Mouse (Mus musculus) midbrain, embryonic 11.5 days (tissue): ENCODE results near the gene Sucla2. TPM values are rescaled to one million over a fixed set of nuclear protein-coding genes. Genes with fewer than 3 reads are reported as not detected.
"Not testable (repeated sequence)": the region's sequence is repeated elsewhere in the genome, so short reads cannot be mapped to it uniquely, and the experiment has no call there.

Experiments used
- ATAC-seq: fragments of 200-750 bp; cut with Nextera tagmentation; 2 replicates; pipeline ENCODE4 v1.8.0; 2017; ENCODE audit warnings: moderate TSS enrichment, moderate library complexity; ENCODE audit not compliant: low FRiP score
- DNase-seq: peaks from one replicate; pipeline ENCODE4 v3.0.0; 2015; ENCODE audit warnings: low spot score; ENCODE audit errors: missing footprints
- H3K27ac ChIP-seq: fragments of 300-500 bp; sonication (generic); 2 replicates; pipeline ENCODE4 v1.5.1; 2014; ENCODE audit warnings: low read depth, low read length
- H3K27me3 ChIP-seq: fragments of 300-500 bp; sonication (generic); 2 replicates; pipeline ENCODE4 v1.6.1; 2014; ENCODE audit warnings: mild to moderate bottlenecking, low read length, moderate library complexity, mixed read lengths; ENCODE audit not compliant: control insufficient read depth, insufficient read depth
- H3K36me3 ChIP-seq: fragments of 300-500 bp; sonication (generic); 2 replicates; pipeline ENCODE4 v1.6.1; 2014; ENCODE audit warnings: mild to moderate bottlenecking, low read length, moderate library complexity, mixed read lengths; ENCODE audit not compliant: control insufficient read depth, insufficient read depth
- H3K4me1 ChIP-seq: fragments of 300-500 bp; sonication (generic); 2 replicates; pipeline ENCODE4 v1.6.1; 2014; ENCODE audit warnings: low read length; ENCODE audit not compliant: control insufficient read depth, insufficient read depth
- H3K4me2 ChIP-seq: fragments of 300-500 bp; sonication (generic); 2 replicates; pipeline ENCODE4 v1.6.1; 2014; ENCODE audit warnings: mild to moderate bottlenecking, moderate library complexity
- H3K4me3 ChIP-seq: fragments of 300-500 bp; sonication (generic); 2 replicates; pipeline ENCODE4 v1.5.1; 2014; ENCODE audit warnings: low read depth, low read length
- H3K9ac ChIP-seq: fragments of 300-500 bp; sonication (generic); 2 replicates; pipeline ENCODE4 v1.6.1; 2014; ENCODE audit warnings: low read length
- H3K9me3 ChIP-seq: fragments of 300-500 bp; sonication (generic); 2 replicates; pipeline ENCODE4 v1.6.1; 2016; ENCODE audit warnings: low read length; ENCODE audit not compliant: control insufficient read depth
- WGBS: fragments of 180-500 bp; shearing (Covaris S2); extraction: QIAGEN DNeasy Blood & Tissue Kit; methylation state at CpG from one replicate; pipeline ENCODE4 v1.1.7; 2014; 5-methylcytosine and 5-hydroxymethylcytosine counted together
- polyA plus RNA-seq: library from polyadenylated mRNA; unstranded; fragments of >200 nt; fragmentation: Nextera tagmentation; extraction: Ambion mirVana; gene quantifications from 2 replicates; pipeline ENCODE4 v1.2.1, GENCODE M21; 2014

Sucla2 gene
- polyA plus RNA-seq, 1 experiment from 2014 or later, result 116 TPM

DNA sequence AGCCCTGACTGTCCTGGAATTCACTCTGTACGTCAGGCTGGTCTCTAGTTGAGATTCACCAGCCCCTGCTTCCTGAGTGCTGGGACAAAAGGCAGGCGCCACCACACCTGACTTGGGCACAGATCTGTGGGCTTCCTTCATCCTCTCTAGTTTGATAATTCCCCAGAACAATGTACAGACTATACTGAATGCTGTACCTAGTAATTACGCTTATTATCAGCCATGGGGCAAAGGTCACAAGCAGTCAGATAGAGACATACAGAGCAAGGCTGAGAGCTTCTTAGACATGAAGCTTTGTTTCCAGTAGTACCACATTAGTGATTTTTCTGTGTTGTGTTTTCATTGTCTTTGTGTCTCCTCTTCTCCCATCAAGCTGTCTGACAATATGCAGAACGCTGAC, 46.0 kb downstream of the Sucla2 start:
- H3K36me3 ChIP-seq, result peaks cover 3% of the 10 kb centered on the region
- no peak overlapping the region for H3K9ac ChIP-seq
- WGBS, result 89% methylated on average over 4 of the region's 4 CpGs
- DNase-seq (no peak), ATAC-seq (no peak)
- no peaks in the 10 kb centered on the region for H3K27me3 ChIP-seq
- no peak overlapping the region for H3K4me2 ChIP-seq
- H3K9me3 ChIP-seq, result no peaks in the 10 kb centered on the region
- no peak overlapping the region for H3K27ac ChIP-seq
- no peaks in the 10 kb centered on the region for H3K4me1 ChIP-seq
- no peak overlapping the region for H3K4me3 ChIP-seq

DNA sequence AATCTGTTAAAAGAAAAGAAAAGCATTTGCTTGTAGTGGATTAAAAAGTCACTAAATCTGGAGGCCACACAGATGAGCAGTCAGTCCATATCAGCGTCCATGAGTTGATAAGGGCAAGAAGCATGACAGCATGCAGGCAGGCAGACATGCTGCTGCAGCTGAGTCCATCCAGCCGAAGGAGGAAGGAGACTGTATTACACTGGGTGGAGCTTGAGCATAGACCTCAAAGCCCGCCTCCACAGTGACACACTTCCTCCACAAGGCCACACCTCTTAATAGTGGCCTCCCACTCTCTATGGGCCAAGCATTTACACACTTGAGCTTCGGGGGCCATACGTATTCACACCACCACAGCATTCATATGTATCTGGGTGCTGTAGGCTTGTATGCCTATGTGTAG, 48.9 kb downstream of the Sucla2 start:
- WGBS, result 92% methylated on average over 5 of the region's 5 CpGs
- H3K4me1 ChIP-seq, result no peaks in the 10 kb centered on the region
- no peak overlapping the region for H3K4me3 ChIP-seq

DNA sequence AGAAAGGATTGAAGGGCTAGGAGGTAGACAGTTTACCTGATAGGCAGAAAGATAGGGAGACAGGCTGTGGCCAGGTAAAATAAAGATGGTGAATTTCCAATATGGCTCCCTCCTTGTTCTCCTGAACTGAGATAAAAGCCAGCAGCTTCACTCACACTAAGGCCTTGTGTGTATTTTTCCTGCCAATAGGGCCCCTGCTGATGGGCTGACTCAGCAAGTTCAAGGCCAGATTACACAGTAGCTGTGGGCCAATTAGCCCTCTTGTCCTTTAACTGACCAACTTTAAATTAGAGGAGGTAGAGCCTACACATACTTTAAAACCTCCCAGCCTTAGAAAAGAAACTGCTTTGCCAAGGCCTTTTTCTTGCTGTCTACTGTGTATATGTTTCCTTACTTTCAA, 51.2 kb downstream of the Sucla2 start:
- Histone ChIP-seq H3K9ac (no peak overlapping the region), H3K4me2 (no peak overlapping the region), H3K4me3 (no peak overlapping the region), H3K27ac (no peak overlapping the region), H3K9me3 (no peaks in the 10 kb centered on the region), H3K36me3 (peaks cover 4% of the 10 kb centered on the region; the same call in 1 of the 2 replicates), H3K4me1 (no peaks in the 10 kb centered on the region), H3K27me3 (no peaks in the 10 kb centered on the region)
- no peak for ATAC-seq
- no peak for DNase-seq

More for the DNA sequence above, 48.9 kb downstream of the Sucla2 start:
- no peak overlapping the region for H3K9ac ChIP-seq
- no peak overlapping the region for H3K27ac ChIP-seq
- H3K36me3 ChIP-seq, result no peaks in the 10 kb centered on the region
- H3K27me3 ChIP-seq, result no peaks in the 10 kb centered on the region
- no peak overlapping the region for H3K4me2 ChIP-seq
- DNase-seq (no peak), ATAC-seq (0 out of 2 replicates have a peak, but pooled peaks have one; percentile 24)
- H3K9me3 ChIP-seq, result no peaks in the 10 kb centered on the region

DNA sequence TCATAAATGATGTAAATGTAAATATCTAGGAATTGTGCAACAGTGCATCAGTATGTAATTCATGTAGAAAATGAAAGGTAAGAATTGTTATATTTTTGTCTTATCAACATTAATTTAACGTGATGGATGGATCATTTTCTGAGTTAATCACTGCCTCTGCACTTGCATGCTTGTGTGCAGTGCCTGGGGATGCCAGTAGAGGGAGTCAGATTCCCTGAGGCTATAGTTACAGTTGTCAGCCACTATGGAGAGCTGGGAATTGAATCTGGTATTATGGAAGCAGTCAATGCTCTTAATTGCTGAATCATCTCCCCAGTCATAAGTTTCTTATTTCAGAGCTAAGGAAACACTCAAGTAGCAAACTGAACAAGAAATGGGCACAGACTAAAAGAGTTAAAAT, 63.0 kb downstream of the Sucla2 start:
- Histone ChIP-seq H3K9me3 (no peaks in the 10 kb centered on the region), H3K4me1 (no peaks in the 10 kb centered on the region), H3K4me3 (no peak overlapping the region), H3K4me2 (no peak overlapping the region), H3K27me3 (no peaks in the 10 kb centered on the region), H3K27ac (no peak overlapping the region), H3K36me3 (peaks cover 3% of the 10 kb centered on the region; the same call in 1 of the 2 replicates), H3K9ac (no peak overlapping the region)
- whole genome bisulfite sequencing, result 74% methylated on average over 1 of the region's 1 CpGs
- ATAC-seq (no peak), DNase-seq (no peak)

DNA sequence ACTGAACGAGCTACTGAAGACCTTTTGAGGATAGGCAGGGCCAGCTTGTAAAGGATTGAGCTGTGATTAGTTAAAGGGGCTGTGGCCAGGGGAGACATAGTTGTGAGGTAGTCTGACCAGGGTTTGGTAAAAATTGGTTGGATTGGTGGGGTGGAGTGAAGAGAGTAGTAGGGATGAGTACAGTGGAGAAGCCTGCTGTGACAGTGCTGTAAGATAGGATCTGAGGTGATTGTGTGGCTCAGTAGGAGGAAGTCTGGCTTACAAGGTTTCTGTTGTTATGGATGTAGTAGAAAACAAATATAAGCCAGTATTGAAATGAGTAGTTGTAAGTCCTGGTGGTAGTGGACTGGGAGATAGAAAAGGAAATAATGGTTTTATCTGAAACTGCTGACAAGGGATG, 67.0 kb downstream of the Sucla2 start:
- peaks cover 3% of the 10 kb centered on the region; the same call in 1 of the 2 replicates for H3K36me3 ChIP-seq

DNA sequence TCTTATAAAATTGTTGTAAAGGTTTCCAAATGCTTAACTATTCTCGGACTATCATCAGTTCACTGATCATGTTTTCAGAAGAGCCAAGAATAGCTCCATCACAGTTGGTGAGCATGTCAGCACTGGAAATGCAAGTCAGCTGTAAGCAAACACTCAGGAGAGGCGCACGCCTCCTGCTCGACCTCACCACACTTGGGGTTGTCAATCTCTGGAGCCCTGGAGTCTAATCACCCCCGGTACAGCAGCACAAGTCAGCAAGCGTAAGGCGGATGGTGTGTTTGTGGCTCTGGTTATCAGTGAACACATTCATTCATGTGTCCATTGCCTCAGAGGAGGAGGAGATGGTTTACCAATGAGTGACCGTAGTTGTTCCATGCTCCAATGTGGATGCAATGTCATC, 74.6 kb downstream of the Sucla2 start:
- no peak overlapping the region for H3K4me2 ChIP-seq
- DNase-seq, result no peak
- H3K36me3 ChIP-seq, result peaks cover 3% of the 10 kb centered on the region; the same call in 1 of the 2 replicates
- ATAC-seq, result no peak
- no peak overlapping the region for H3K4me3 ChIP-seq
- no peak overlapping the region for H3K27ac ChIP-seq
- no peaks in the 10 kb centered on the region; the same call in 1 of the 2 replicates for H3K9me3 ChIP-seq
- no peak overlapping the region for H3K9ac ChIP-seq
- 93% methylated on average over 8 of the region's 8 CpGs for WGBS
- H3K4me1 ChIP-seq, result no peaks in the 10 kb centered on the region
- no peaks in the 10 kb centered on the region for H3K27me3 ChIP-seq

More for the DNA sequence above, 67.0 kb downstream of the Sucla2 start:
- Histone ChIP-seq H3K4me2 (no peak overlapping the region), H3K9me3 (no peaks in the 10 kb centered on the region), H3K9ac (no peak overlapping the region), H3K27ac (no peak overlapping the region), H3K27me3 (no peaks in the 10 kb centered on the region), H3K4me1 (no peaks in the 10 kb centered on the region), H3K4me3 (no peak overlapping the region)
- WGBS, result 68% methylated on average over 1 of the region's 1 CpGs
- DNase-seq, result no peak
- no peak for ATAC-seq

DNA sequence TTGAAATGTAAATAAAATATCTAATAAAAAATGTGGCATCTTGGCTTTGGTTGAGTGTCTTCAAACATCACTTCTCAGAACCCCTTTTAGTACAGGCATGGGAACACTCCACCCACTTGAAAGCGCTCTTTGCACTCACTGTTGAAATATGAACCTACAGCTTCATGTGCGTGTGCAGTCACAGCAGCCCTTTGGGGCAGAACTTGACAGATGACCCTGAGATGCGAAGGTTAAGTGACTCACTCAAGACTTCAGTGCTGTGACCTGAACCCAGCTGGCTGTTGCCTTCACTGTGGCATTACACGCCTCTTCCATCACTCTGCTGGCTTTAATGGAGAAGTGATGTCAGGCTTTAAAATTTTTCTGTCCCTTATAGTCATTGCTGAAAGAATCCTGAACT, 82.6 kb downstream of the Sucla2 start:
- H3K4me2 ChIP-seq, result no peak overlapping the region
- DNase-seq, result peak; percentile 54
- ATAC-seq, result no peak
- H3K27ac ChIP-seq, result no peak overlapping the region
- WGBS, result 90% methylated on average over 4 of the region's 4 CpGs
- no peaks in the 10 kb centered on the region for H3K27me3 ChIP-seq
- H3K4me1 ChIP-seq, result no peaks in the 10 kb centered on the region
- H3K9ac ChIP-seq, result no peak overlapping the region
- no peak overlapping the region for H3K4me3 ChIP-seq
- H3K9me3 ChIP-seq, result no peaks in the 10 kb centered on the region
- no peaks in the 10 kb centered on the region for H3K36me3 ChIP-seq

DNA sequence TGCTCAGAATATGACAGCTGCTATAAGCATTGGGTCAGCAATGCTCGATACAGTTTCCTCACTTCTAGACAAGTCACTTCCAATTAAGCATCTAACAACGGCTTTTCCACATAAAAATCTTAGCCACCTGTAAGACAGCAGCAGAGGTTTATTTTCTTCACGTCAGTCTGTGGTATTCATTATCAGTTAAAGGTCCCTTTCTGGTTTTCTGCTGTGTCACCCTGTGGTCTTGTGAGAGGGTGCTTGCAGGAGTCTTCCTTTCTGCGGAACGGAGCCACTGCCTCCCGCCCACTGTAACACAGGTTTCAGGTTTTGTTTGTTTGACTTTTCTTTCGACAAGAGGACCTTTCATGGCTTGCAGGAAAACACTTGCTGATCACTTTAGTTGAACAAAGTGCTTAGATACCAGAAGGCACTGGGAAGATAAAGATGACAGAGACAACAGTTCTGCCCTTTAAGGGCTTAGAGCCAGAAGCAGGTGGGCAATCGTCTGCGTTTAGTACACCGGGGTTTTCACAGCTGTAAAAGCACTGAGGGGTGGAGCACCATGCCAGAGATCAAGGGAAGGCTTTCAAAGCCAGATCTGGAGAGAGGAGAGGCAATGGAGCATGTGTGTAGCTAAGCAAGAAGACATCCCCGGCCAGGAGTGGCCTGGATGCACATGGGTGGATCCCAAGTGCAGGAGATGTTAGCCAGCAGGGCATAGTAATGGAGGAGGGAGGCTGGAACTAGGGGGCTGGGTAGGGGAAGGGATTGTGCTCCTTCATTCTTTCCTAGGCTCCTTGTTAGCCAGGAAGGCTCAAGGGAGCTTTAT, 83.8 kb downstream of the Sucla2 start:
- WGBS, result 44% methylated on average over 11 of the region's 11 CpGs
- no peak overlapping the region for H3K9ac ChIP-seq
- no peak for ATAC-seq

DNA sequence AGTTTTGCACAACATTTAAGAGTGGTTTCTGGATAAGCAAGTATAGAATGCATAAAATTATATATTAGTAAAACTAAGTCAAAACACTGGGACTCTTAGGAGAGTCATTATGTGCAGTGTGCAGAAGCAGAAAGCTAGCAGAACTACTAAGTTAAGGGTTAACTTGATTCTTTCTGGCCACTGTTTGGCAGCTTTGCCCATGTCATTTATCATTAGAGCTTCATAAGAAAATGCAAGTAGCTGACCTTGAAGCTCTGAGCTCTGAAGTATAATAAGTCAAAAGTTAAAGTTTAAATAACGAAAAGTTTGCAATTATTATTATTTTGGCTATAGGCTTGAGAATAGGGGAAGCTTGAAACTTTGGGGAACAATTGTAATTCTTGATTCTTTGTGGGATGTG, 89.8 kb downstream of the Sucla2 start:
- WGBS, result 79% methylated on average over 1 of the region's 1 CpGs
- not testable (repeated sequence) for DNase-seq, H3K9me3 ChIP-seq

More for the DNA sequence above, 83.8 kb downstream of the Sucla2 start:
- H3K9me3 ChIP-seq, result no peaks in the 10 kb centered on the region
- no peak overlapping the region for H3K27ac ChIP-seq
- no peaks in the 10 kb centered on the region for H3K4me1 ChIP-seq
- no peak overlapping the region for H3K4me2 ChIP-seq
- no peaks in the 10 kb centered on the region for H3K27me3 ChIP-seq
- no peaks in the 10 kb centered on the region for H3K36me3 ChIP-seq
- peak; percentile 62 for DNase-seq
- H3K4me3 ChIP-seq, result no peak overlapping the region

More for the DNA sequence above, 89.8 kb downstream of the Sucla2 start:
- H3K9ac ChIP-seq, H3K4me1 ChIP-seq, H3K36me3 ChIP-seq, H3K27me3 ChIP-seq, H3K4me3 ChIP-seq, ATAC-seq, H3K27ac ChIP-seq, H3K4me2 ChIP-seq: not testable (repeated sequence)
